Mouse (Mus musculus) liver, postnatal 0 days (tissue): ENCODE data around the gene Tmem259.

Source experiments
- CTCF ChIP-seq: sonication (generic); IDR thresholded peaks from 2 replicates; pipeline ENCODE4 v1.5.1; 2016; ENCODE audit warnings: antibody characterized with exemption, low read depth
- EP300 ChIP-seq: IDR thresholded peaks from 2 replicates; pipeline ENCODE4 v1.6.1; 2016; ENCODE audit warnings: antibody characterized with exemption, low read depth, mild to moderate bottlenecking

GRCm38 (mm10) chr10:79945507-79946234, 38.5 kb downstream of the Tmem259 start:
- TF ChIP-seq CTCF, result no peak
- TF ChIP-seq EP300, result no peak
